Mouse (Mus musculus): ENCODE data around the gene Gemin2. TPM values are rescaled to one million over a fixed set of nuclear protein-coding genes. Genes with fewer than 3 reads are reported as not detected.

Gene Gemin2
- polyA plus RNA-seq, 1 experiment, result 2.9 TPM

DNA sequence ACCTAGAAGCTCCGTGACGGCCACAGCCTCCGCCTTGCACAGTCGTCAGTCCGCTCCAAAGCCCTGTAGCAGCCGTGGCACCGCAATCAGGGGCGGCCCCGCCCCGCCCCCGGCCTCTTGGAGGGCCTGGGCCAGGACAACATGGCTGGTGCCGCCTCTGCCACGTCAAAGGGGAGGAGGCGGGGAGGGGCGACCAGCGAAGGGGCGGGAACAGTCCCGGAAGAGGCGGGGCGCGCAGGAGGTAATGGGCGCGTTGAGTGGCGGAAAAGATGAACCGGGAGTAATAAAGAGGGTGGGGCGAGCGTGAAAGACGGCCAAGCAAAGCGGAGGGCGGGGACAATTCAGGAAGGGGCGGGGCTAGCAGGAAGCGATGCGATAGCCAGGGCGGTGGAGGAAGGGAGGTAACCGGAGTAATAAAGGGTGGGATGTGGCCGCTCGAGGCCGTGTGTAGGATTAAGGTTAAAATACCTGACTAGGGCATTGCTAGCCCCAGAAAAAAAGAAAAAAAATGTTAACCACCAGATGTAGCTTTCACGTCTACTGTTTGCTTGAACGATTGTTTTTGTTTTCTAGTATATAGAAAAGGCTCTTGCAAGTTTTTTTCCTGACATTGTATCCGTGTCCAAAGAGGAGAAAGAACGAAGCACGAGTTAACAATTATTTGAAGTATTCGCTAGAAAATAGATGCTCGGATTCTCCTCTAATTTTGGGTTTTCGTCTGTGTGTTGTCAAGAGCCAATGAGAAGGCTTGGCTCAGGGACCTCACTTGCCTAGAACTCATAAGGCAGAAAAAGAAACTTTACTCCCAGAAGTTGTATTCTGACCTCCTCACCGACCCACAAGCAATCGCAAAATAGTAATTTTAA is 1.1 kb upstream of the Gemin2 start, which contains the start of gene Sec23a:
TSS of gene Sec23a (minus strand) at position 174 of the 866 bp plus-strand sequence.
- peak; percentile 99 for DNase-seq
- H3K27ac ChIP-seq (ENCODE audit: insufficient read depth, low read depth, low read length), result peak within 1 kb of the TSS; percentile 92
- peak within 1 kb of the TSS; percentile 99 for H3K4me3 ChIP-seq (ENCODE audit: insufficient read depth, low read depth, low read length)
- WGBS, result under 1% methylated on average over 46 of the region's 48 CpGs
- TF ChIP-seq POLR2A (IDR thresholded peaks at IDR 0.05; ENCODE audit: low read depth, low read length) (peak; percentile 83), CTCF (conservative IDR thresholded peaks at IDR 0.05; ENCODE audit: insufficient read depth, insufficient read length, low read depth, low read length) (no peak)
- H3K4me1 ChIP-seq (ENCODE audit: control insufficient read depth, insufficient read depth, low read length), result no peaks in the 10 kb centered on the region
- H3K27me3 ChIP-seq (replicated peaks; ENCODE audit: control insufficient read depth, insufficient read depth, low read length), result no peaks in the 10 kb centered on the region
- no peaks in the 10 kb centered on the region; the same call in 1 of the 2 replicates for H3K36me3 ChIP-seq (ENCODE audit: control insufficient read depth, insufficient read depth, low read length)

DNA sequence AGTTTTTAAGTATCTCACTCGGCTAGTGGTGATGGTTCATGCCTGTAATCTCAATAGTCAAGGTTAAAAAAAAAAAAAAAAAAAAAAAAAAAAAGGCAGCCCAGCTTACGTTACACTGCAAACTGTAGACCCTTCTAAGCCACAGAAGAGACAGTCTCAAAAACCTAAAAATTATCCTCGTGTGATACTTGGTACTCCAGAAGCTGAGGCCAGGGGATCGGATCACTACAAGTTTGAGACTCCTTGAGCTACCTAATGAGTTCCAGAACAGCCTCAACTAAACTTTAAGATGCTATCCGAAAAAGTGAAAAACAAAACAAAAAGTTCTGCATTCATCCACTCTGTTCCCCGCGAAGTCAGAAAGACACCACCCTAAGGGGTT is 492 bp upstream of the Gemin2 start:
- under 1% methylated on average over 7 of the region's 7 CpGs for WGBS
- TF ChIP-seq POLR2A (IDR thresholded peaks at IDR 0.05; ENCODE audit: low read depth, low read length) (no peak), CTCF (conservative IDR thresholded peaks at IDR 0.05; ENCODE audit: insufficient read depth, insufficient read length, low read depth, low read length) (no peak)
- Histone ChIP-seq H3K4me1 (ENCODE audit: control insufficient read depth, insufficient read depth, low read length) (no peaks in the 10 kb centered on the region), H3K36me3 (ENCODE audit: control insufficient read depth, insufficient read depth, low read length) (no peaks in the 10 kb centered on the region; the same call in 1 of the 2 replicates), H3K27ac (ENCODE audit: insufficient read depth, low read depth, low read length) (peak overlapping the region; percentile 64), H3K4me3 (ENCODE audit: insufficient read depth, low read depth, low read length) (peak overlapping the region; percentile 33), H3K27me3 (replicated peaks; ENCODE audit: control insufficient read depth, insufficient read depth, low read length) (no peaks in the 10 kb centered on the region)
- no peak for DNase-seq

DNA sequence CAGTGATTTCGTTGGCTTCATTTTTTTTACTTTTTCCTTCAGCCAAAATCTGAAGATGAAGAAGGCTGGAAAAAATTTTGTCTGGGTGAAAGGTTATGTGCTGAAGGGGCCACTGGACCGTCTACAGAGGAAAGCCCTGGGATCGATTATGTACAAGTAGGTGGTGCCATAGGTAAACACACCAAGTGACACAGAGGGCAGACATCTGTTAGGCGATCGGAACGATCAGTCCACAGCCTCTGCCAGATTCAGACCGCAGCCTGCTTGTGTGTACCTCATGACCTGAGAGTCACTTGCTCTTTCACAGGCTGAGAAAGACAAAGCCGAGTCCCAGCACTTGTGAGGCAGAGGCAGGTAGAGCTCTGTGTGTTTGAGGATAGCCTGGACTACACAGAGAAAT is 4.8 kb downstream of the Gemin2 start:
- TF ChIP-seq CTCF (conservative IDR thresholded peaks at IDR 0.05; ENCODE audit: insufficient read depth, insufficient read length, low read depth, low read length), result no peak
- no peak for TF ChIP-seq POLR2A (IDR thresholded peaks at IDR 0.05; ENCODE audit: low read depth, low read length)
- Histone ChIP-seq H3K27me3 (replicated peaks; ENCODE audit: control insufficient read depth, insufficient read depth, low read length) (no peaks in the 10 kb centered on the region), H3K27ac (ENCODE audit: insufficient read depth, low read depth, low read length) (no peak overlapping the region), H3K4me3 (ENCODE audit: insufficient read depth, low read depth, low read length) (no peak overlapping the region), H3K4me1 (ENCODE audit: control insufficient read depth, insufficient read depth, low read length) (no peaks in the 10 kb centered on the region), H3K36me3 (ENCODE audit: control insufficient read depth, insufficient read depth, low read length) (no peaks in the 10 kb centered on the region; the same call in 1 of the 2 replicates)
- WGBS, result 87% methylated on average over 8 of the region's 8 CpGs
- DNase-seq, result no peak

DNA sequence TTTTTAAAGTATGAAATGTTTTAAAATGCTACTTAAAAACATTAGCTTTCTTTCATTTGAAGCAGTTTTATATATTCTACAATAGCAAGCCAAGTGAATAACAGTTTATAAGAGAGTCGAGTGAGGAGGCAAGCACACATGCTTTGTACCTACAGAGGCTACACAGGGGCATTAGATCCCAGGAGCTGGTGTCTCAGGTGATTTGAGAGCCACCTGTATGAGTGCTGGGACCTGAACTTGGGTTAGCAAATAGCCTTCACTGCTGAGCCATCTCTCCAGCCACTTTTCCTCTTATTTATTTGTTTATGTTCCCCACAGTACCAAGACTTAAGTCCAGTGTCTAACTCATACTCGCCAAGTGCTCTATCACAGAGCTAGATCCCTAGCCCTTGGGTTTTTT is 6.7 kb downstream of the Gemin2 start:
- no peaks in the 10 kb centered on the region; the same call in 1 of the 2 replicates for H3K36me3 ChIP-seq (ENCODE audit: control insufficient read depth, insufficient read depth, low read length)
- WGBS, result 91% methylated on average over 2 of the region's 2 CpGs
- no peak for TF ChIP-seq CTCF (conservative IDR thresholded peaks at IDR 0.05; ENCODE audit: insufficient read depth, insufficient read length, low read depth, low read length)
- TF ChIP-seq POLR2A (IDR thresholded peaks at IDR 0.05; ENCODE audit: low read depth, low read length), result no peak

DNA sequence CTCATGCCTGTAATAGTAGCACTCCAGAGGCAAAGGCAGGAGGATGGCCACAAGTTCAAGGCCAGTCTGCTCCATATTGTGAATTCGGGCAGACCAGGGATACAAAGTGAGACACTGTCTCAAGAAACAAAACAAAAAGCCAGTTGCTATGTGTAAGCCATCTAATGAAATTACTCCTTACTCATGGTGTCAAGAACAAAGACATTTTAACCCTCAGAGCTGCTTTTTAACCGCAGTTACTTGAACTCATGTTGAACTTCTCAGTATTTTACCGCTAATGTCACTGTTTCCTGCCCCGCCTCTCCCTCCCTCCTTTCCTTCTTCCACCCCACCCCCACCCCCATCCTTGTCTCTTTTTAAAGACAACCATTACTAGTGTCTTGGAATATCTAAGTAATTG is 8.1 kb downstream of the Gemin2 start:
- no peak overlapping the region for H3K4me3 ChIP-seq (ENCODE audit: insufficient read depth, low read depth, low read length)
- H3K4me1 ChIP-seq (ENCODE audit: control insufficient read depth, insufficient read depth, low read length), result no peaks in the 10 kb centered on the region
- no peak for DNase-seq
- TF ChIP-seq CTCF (conservative IDR thresholded peaks at IDR 0.05; ENCODE audit: insufficient read depth, insufficient read length, low read depth, low read length) (no peak), POLR2A (IDR thresholded peaks at IDR 0.05; ENCODE audit: low read depth, low read length) (no peak)
- no peak overlapping the region for H3K27ac ChIP-seq (ENCODE audit: insufficient read depth, low read depth, low read length)
- WGBS, result 64% methylated on average over 4 of the region's 4 CpGs
- no peaks in the 10 kb centered on the region for H3K27me3 ChIP-seq (replicated peaks; ENCODE audit: control insufficient read depth, insufficient read depth, low read length)
- no peaks in the 10 kb centered on the region; the same call in 1 of the 2 replicates for H3K36me3 ChIP-seq (ENCODE audit: control insufficient read depth, insufficient read depth, low read length)

More for the DNA sequence above, 6.7 kb downstream of the Gemin2 start:
- H3K4me3 ChIP-seq (ENCODE audit: insufficient read depth, low read depth, low read length), result no peak overlapping the region
- H3K27me3 ChIP-seq (replicated peaks; ENCODE audit: control insufficient read depth, insufficient read depth, low read length), result no peaks in the 10 kb centered on the region
- H3K4me1 ChIP-seq (ENCODE audit: control insufficient read depth, insufficient read depth, low read length), result no peaks in the 10 kb centered on the region
- no peak overlapping the region for H3K27ac ChIP-seq (ENCODE audit: insufficient read depth, low read depth, low read length)
- DNase-seq, result no peak

- Histone ChIP-seq H3K4me3 (ENCODE audit: insufficient read depth, low read depth, low read length) (no peak overlapping the region), H3K27me3 (replicated peaks; ENCODE audit: control insufficient read depth, insufficient read depth, low read length) (no peaks in the 10 kb centered on the region), H3K36me3 (ENCODE audit: control insufficient read depth, insufficient read depth, low read length) (peaks cover 2% of the 10 kb centered on the region; the same call in 1 of the 2 replicates), H3K4me1 (ENCODE audit: control insufficient read depth, insufficient read depth, low read length) (no peaks in the 10 kb centered on the region), H3K27ac (ENCODE audit: insufficient read depth, low read depth, low read length) (no peak overlapping the region)
- WGBS, result 65% methylated on average over 5 of the region's 5 CpGs
- DNase-seq, result peak; percentile 16
- TF ChIP-seq CTCF (conservative IDR thresholded peaks at IDR 0.05; ENCODE audit: insufficient read depth, insufficient read length, low read depth, low read length) (peak; percentile 62), POLR2A (IDR thresholded peaks at IDR 0.05; ENCODE audit: low read depth, low read length) (no peak)
Observed at GRCm38 (mm10) chr12:59032101-59032500, 18.9 kb downstream of the Gemin2 start.
